Mouse (Mus musculus): ENCODE measurements around the gene Ube2cbp. TPM values are rescaled to one million over a fixed set of nuclear protein-coding genes. Genes with fewer than 3 reads are reported as not detected.

The Ube2cbp gene
- polyA plus RNA-seq (2012; rRNA removed) = 1.8 and 2.7 TPM in 2 replicates

GRCm38 (mm10) chr9:86464151-86465105 lies at the start of gene Ube2cbp:
Ube2cbp (minus strand) TSS chr9:86464950.
- peak; percentile 67 to 91 for DNase-seq (ENCODE audit: extremely low spot score in 1 of 2, low spot score in 1 of 2)

- DNase-seq (ENCODE audit: extremely low spot score in 1 of 2, low spot score in 1 of 2) = no peak
These were observed 49.6 kb upstream of the Ube2cbp start for GRCm38 (mm10) chr9:86514390-86514789.

GRCm38 (mm10) chr9:86513733-86514132 lies 49.0 kb upstream of the Ube2cbp start:
- DNase-seq (ENCODE audit: extremely low spot score in 1 of 2, low spot score in 1 of 2) = no peak

GRCm38 (mm10) chr9:86507437-86507836 lies 42.7 kb upstream of the Ube2cbp start:
- no peak for DNase-seq (ENCODE audit: extremely low spot score in 1 of 2, low spot score in 1 of 2)

GRCm38 (mm10) chr9:86499083-86499482 lies 34.3 kb upstream of the Ube2cbp start:
- DNase-seq (ENCODE audit: extremely low spot score in 1 of 2, low spot score in 1 of 2) = peak in 1 of 2 experiments; percentile 17

GRCm38 (mm10) chr9:86496261-86496660 lies 31.5 kb upstream of the Ube2cbp start:
- peak in 1 of 2 experiments; percentile 28 for DNase-seq (ENCODE audit: extremely low spot score in 1 of 2, low spot score in 1 of 2)

- DNase-seq (ENCODE audit: extremely low spot score in 1 of 2, low spot score in 1 of 2) = no peak
These were observed 27.0 kb upstream of the Ube2cbp start for GRCm38 (mm10) chr9:86491740-86492139.

GRCm38 (mm10) chr9:86482236-86482635 lies 17.5 kb upstream of the Ube2cbp start:
- no peak for DNase-seq (ENCODE audit: extremely low spot score in 1 of 2, low spot score in 1 of 2)

GRCm38 (mm10) chr9:86478414-86479093 lies 13.8 kb upstream of the Ube2cbp start:
- no peak for DNase-seq (ENCODE audit: extremely low spot score in 1 of 2, low spot score in 1 of 2)

GRCm38 (mm10) chr9:86476763-86477162 lies 12.0 kb upstream of the Ube2cbp start:
- no peak for DNase-seq (ENCODE audit: extremely low spot score in 1 of 2, low spot score in 1 of 2)

GRCm38 (mm10) chr9:86475956-86476355 lies 11.2 kb upstream of the Ube2cbp start:
- no peak for DNase-seq (ENCODE audit: extremely low spot score in 1 of 2, low spot score in 1 of 2)

GRCm38 (mm10) chr9:86466990-86467870 lies 2.5 kb upstream of the Ube2cbp start, which contains the start of gene Dop1a:
Dop1a (plus strand) TSS chr9:86467154.
- DNase-seq (ENCODE audit: extremely low spot score in 1 of 2, low spot score in 1 of 2) = peak; percentile 50 to 92

GRCm38 (mm10) chr9:86453626-86454025 lies 11.1 kb downstream of the Ube2cbp start:
- no peak for DNase-seq (ENCODE audit: extremely low spot score in 1 of 2, low spot score in 1 of 2)

- DNase-seq (ENCODE audit: extremely low spot score in 1 of 2, low spot score in 1 of 2) = peak; percentile 28 to 83
These were observed 13.1 kb downstream of the Ube2cbp start for GRCm38 (mm10) chr9:86451617-86452016.

GRCm38 (mm10) chr9:86451094-86451493 lies 13.7 kb downstream of the Ube2cbp start:
- DNase-seq (ENCODE audit: extremely low spot score in 1 of 2, low spot score in 1 of 2) = peak in 1 of 2 experiments; percentile 45

- peak; percentile 33 to 91 for DNase-seq (ENCODE audit: extremely low spot score in 1 of 2, low spot score in 1 of 2)
These were observed 15.2 kb downstream of the Ube2cbp start for GRCm38 (mm10) chr9:86449581-86449980.

- DNase-seq (ENCODE audit: extremely low spot score in 1 of 2, low spot score in 1 of 2) = no peak
These were observed 17.3 kb downstream of the Ube2cbp start for GRCm38 (mm10) chr9:86447431-86447830.

GRCm38 (mm10) chr9:86446847-86447246 lies 17.9 kb downstream of the Ube2cbp start:
- DNase-seq (ENCODE audit: extremely low spot score in 1 of 2, low spot score in 1 of 2) = no peak

- DNase-seq (ENCODE audit: extremely low spot score in 1 of 2, low spot score in 1 of 2) = no peak
These were observed 22.5 kb downstream of the Ube2cbp start for GRCm38 (mm10) chr9:86442248-86442647.

GRCm38 (mm10) chr9:86438337-86439009 lies 26.3 kb downstream of the Ube2cbp start:
- no peak for DNase-seq (ENCODE audit: extremely low spot score in 1 of 2, low spot score in 1 of 2)

All from frontal cortex, adult 2 months (tissue).